Mouse (Mus musculus) heart, postnatal 0 days (tissue): ENCODE measurements around the gene Plxna4.

Source experiments
- CTCF ChIP-seq: IDR thresholded peaks from 2 replicates; pipeline ENCODE4 v1.5.1; 2016; ENCODE audit warnings: antibody characterized with exemption, control low read depth, low read depth
- EP300 ChIP-seq: IDR thresholded peaks from 2 replicates; pipeline ENCODE4 v1.6.1; 2016; ENCODE audit warnings: antibody characterized with exemption, low read depth

DNA sequence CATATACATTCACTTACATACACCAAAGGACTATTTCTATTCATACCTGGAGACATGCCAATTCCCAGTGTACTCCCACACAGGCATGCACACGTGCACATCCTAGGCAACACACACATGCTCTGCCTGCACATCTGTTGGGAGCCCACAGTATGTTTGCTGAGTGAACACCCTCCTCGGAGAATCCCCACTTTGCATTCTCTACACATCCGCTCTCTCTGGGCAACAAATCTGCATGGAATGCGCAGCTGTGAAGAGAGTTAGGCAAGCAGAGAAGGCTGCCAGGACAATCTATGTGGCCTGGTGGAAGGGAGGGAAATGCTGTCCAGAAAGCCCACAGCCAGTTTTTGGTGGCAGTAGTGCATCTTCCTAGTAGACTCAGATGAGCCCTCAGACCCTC is 123.9 kb downstream of the Plxna4 start:
- TF ChIP-seq EP300 (no peak), CTCF (no peak)
